Mouse (Mus musculus) heart, postnatal 0 days (tissue): Measurements from ENCODE around the gene Stxbp6.

Source experiments
- CTCF ChIP-seq: IDR thresholded peaks from 2 replicates; pipeline ENCODE4 v1.5.1; 2016; ENCODE audit warnings: antibody characterized with exemption, control low read depth, low read depth
- EP300 ChIP-seq: IDR thresholded peaks from 2 replicates; pipeline ENCODE4 v1.6.1; 2016; ENCODE audit warnings: antibody characterized with exemption, low read depth

DNA sequence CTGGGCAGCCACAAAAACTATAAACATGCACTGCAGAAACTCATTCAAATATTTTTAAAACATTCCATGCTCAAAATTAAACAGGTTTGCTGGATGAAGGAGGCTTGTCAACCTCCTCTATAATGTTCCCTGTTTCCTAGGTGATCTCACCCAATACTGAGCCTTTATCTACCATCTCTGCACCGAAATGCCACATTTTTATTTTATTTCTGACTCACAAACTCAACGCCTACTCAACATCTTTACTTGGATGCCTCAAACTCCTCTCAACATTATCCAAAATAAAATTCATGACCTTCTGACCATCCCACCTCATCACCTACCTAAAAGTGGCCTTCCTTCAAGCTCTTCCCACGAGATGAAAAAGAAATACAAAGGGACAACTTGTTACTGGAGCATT, 18.1 kb downstream of the Stxbp6 start:
- TF ChIP-seq CTCF (no peak), EP300 (no peak)
